Mouse (Mus musculus) kidney, adult 9 months (tissue): Measurements from ENCODE around the gene Shoc2.
A peak's percentile ranks its signal among the peaks of the same experiment; 100 is the strongest.
"Not testable (repeated sequence)": the region's sequence is repeated elsewhere in the genome, so short reads cannot be mapped to it uniquely, and the experiment has no call there.

ENCODE experiments used
- DNase-seq: peaks from one replicate; pipeline ENCODE4 v3.0.0; 2022

The Shoc2 gene

DNA sequence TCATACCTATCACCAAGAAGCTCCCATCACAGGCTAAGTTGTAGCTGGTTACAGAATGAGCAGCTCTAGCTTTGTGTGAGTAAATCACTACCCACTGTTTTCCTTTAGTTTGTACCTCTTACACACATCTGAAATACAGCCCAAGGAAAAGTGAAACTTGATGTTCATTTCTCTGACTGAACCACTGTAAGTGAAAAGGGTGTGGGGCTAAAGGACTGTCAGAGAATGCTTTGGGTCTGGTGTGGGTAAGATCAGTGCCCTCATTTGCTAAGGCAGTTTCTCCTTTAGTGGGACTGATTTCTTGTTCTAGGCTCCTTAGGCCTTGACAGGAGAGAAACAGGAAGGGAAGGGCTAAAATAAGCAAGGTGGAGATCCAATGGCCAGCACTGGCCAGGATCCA is 10.1 kb upstream of the Shoc2 start:
- no peak for DNase-seq

GRCm38 (mm10) chr19:53939467-53939866 is 4.6 kb upstream of the Shoc2 start:
- DNase-seq = no peak

- DNase-seq = no peak
These were observed 3.0 kb upstream of the Shoc2 start for GRCm38 (mm10) chr19:53941139-53941538.

- no peak for DNase-seq
These were observed 1.8 kb upstream of the Shoc2 start for GRCm38 (mm10) chr19:53942342-53942741.

GRCm38 (mm10) chr19:53944786-53945169 is 672 bp downstream of the Shoc2 start:
- no peak for DNase-seq

GRCm38 (mm10) chr19:53945171-53946042 is 1.3 kb downstream of the Shoc2 start:
- DNase-seq = peak; percentile 42

DNA sequence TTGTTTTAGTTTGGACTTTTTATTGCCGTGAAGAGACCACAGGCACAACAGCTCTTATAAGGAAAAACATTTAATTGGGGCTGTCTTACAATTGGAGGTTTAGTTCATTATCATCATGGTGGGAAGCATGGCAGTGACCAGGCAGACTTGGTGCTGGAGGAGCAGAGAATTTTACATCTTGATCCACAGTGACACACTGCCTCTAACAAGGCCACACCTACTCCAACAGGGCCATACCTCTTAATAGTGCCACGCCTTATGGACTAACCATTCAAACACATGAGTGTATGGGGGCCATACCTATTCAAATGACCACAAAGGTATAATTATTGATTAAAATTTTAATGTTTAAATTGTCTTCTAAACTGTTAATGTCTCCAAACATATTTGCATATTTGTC is 13.4 kb downstream of the Shoc2 start:
- no peak for DNase-seq

- no peak for DNase-seq
These were observed 18.4 kb downstream of the Shoc2 start for GRCm38 (mm10) chr19:53962511-53962910.

- not testable (repeated sequence) for DNase-seq
These were observed 20.2 kb downstream of the Shoc2 start for GRCm38 (mm10) chr19:53964347-53964746.

GRCm38 (mm10) chr19:53964910-53965633 is 21.0 kb downstream of the Shoc2 start:
- no peak for DNase-seq

DNA sequence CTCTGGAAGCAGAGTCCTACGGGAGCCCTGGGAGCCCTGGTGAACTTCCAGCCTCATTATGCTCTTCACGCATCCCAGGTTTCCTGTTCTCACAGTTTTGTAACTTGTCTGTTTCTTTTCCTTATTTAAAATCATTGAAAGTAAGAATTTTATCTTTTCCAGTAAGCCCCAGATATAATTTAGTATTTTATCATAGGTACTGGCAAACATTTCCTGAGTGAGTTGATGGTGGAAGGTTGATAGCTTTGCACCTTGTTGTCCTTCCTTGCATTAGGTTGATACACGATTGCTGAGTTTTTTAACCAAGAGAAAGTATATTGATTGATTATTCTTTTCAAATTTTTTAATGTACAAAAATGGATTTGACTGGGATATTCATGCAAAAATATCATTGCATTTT is 25.1 kb downstream of the Shoc2 start:
- DNase-seq = no peak

DNA sequence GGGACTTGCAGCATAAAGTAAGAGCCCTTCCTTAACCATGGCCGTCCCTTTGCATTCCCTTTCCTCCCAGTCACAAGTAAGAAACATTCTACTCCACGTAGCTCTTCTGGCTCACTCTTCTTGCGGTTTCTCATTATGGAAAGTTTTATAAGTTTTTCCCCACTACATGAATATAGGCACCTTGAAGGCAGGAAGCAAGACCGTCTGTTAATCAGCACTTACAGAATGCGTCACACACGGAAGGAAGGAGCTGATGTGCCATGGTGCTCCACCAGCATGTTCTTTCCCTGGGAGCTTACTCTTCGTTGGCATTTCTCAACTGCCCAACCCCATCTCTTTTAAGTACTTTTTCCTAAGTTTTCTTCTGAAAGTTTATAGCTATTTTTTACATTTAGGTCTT is 27.8 kb downstream of the Shoc2 start:
- no peak for DNase-seq

- DNase-seq = no peak
These were observed 29.6 kb downstream of the Shoc2 start for GRCm38 (mm10) chr19:53973656-53974055.

DNA sequence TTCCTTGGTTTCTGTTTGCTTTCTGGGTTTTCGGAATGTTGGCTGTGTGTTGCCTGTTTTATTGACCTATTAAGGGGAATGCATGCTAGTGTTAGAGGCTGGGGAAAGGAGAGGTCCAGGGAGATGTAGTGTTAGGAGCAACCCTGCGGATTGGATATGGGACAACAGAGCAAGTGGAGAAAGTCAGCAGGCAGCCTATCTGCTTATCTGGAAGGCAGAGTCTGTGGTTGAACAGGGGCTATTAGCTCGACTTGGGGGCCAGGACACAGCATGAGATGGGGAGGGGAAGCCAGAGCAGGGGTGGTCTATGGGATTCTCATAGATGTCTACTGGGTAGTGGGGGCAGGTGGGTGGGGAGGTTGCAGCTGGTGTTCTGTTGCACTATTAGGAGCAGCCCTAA is 37.9 kb downstream of the Shoc2 start:
- DNase-seq = no peak

GRCm38 (mm10) chr19:53983336-53983735 is 39.2 kb downstream of the Shoc2 start:
- no peak for DNase-seq

DNA sequence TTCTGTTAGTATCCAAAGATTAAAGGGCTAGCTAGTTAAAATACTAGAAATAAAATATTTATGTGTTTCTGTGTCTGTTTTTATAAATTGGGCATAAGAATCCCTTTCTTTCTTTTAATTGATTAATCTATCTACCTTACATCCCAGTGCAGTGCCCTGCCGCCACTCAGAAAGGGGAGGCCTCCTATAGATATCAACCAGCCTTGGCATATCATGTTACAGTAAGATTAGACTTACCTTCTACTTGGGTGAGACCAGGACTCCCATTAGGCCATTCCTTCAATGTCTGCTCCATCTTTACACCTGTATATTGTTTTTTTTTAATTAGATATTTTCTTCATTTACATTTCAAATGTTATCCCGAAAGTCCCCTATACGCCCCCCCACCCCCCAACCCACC is 40.5 kb downstream of the Shoc2 start:
- DNase-seq = no peak

GRCm38 (mm10) chr19:53990538-53990937 is 46.4 kb downstream of the Shoc2 start:
- DNase-seq = no peak

DNA sequence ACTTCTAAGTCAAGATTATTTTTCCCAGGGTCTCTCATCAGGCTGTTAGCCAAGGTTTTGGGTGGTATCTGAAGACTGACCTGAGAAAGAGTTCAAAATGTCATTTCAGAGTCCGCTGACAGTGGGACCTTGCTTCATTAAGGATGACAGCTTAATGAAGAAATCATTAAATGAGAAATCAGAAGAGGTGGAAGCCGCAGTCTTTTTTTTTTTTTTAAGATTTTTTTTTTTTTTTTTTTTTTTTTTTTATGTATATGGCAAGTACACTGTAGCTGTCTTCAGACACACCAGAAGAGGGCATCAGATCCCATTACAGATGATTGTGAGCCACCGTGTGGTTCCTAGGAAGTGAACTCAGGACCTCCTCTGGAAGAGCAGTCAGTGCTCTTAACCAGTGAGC is 49.8 kb downstream of the Shoc2 start:
- no peak for DNase-seq

- DNase-seq = no peak
These were observed 50.2 kb downstream of the Shoc2 start for GRCm38 (mm10) chr19:53994276-53994675.

- no peak for DNase-seq
These were observed 66.9 kb downstream of the Shoc2 start for GRCm38 (mm10) chr19:54010973-54011372.

- no peak for DNase-seq
These were observed 70.9 kb downstream of the Shoc2 start for GRCm38 (mm10) chr19:54014999-54015398.

GRCm38 (mm10) chr19:54015503-54015902 is 71.4 kb downstream of the Shoc2 start:
- DNase-seq = no peak

DNA sequence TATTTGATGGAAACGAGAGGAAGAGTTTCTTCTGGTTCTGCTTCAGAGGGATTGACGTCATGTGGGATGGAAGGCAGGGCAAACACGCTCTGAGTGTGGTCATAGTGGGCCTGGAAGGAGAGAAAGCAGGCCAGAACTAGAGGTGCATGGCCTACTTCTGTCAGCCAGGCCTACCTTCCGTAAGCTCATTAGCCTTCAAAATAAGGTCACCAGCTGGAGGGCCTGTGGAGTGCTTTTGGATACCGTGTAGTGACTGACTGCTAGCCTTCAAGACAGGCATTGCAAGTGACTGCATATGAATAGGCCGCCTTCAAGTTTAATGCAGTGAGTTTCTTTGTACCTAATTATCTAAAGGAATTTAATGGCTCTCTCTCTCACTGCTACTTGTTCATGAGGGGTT is 91.0 kb downstream of the Shoc2 start:
- no peak for DNase-seq

GRCm38 (mm10) chr19:54039441-54039840 is 95.3 kb downstream of the Shoc2 start:
- no peak for DNase-seq
